Mouse (Mus musculus): ENCODE results near the gene Rps6ka2.

DNA sequence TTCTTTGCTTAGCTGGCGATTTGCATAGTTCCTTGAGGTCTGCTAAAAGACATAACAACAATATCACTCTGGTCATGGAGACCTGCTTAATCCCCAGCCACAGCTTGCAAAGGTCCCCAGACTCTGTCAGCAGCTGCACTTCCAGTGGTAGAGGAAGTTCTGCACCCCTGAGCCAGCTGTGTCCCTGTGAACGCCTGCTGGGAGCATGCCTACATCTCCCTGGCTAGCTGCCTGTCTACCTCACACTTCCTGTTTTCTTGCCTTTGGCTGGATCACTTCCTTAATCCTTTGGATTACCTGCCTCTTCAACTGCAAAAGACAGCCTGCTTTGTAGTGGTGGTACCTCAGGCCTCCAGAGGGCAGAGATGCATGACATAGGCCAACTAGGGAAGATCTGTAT, 6.5 kb downstream of the Rps6ka2 start:
- no peak for TF ChIP-seq MAFK (IDR thresholded peaks at IDR 0.05; ENCODE audit: insufficient read depth, low read depth, low read length)
- no peak for TF ChIP-seq HCFC1 (IDR thresholded peaks at IDR 0.05; ENCODE audit: borderline replicate concordance, insufficient read depth, low read length)
- no peak for TF ChIP-seq ZNF384 (IDR thresholded peaks at IDR 0.05; ENCODE audit: low read depth, low read length)
